Mouse (Mus musculus): ENCODE measurements around the gene Jph2.

- TF ChIP-seq CTCF (IDR thresholded peaks at IDR 0.05; ENCODE audit: low read depth) (no peak), EP300 (IDR thresholded peaks at IDR 0.05; ENCODE audit: low read depth) (no peak)
Observed at GRCm38 (mm10) chr2:163355666-163356065, 42.1 kb downstream of the Jph2 start.
